Mouse (Mus musculus) heart, adult 11 months (tissue): Measurements from ENCODE around the gene Nudt17.
"Not testable (repeated sequence)": the region's sequence is repeated elsewhere in the genome, so short reads cannot be mapped to it uniquely, and the experiment has no call there.

Source experiments
- DNase-seq: peaks from one replicate; pipeline ENCODE4 v3.0.0; 2022

Gene Nudt17

GRCm38 (mm10) chr3:96701003-96701402, 7.4 kb downstream of the Nudt17 start:
- DNase-seq = no peak

GRCm38 (mm10) chr3:96700376-96700775, 8.0 kb downstream of the Nudt17 start:
- no peak for DNase-seq

- DNase-seq = no peak
Observed at GRCm38 (mm10) chr3:96698993-96699690, 9.2 kb downstream of the Nudt17 start.

GRCm38 (mm10) chr3:96696766-96697732, 11.3 kb downstream of the Nudt17 start:
- peak; percentile 100 for DNase-seq

- DNase-seq = peak; percentile 99
Observed at GRCm38 (mm10) chr3:96696198-96696765, 12.1 kb downstream of the Nudt17 start, which contains the start of gene Pias3. Pias3 (plus strand) TSS chr3:96696384.

GRCm38 (mm10) chr3:96693579-96693978, 14.8 kb downstream of the Nudt17 start:
- DNase-seq = no peak

- DNase-seq = peak; percentile 91
Observed at GRCm38 (mm10) chr3:96692506-96692905, 15.9 kb downstream of the Nudt17 start.

- no peak for DNase-seq
Observed at GRCm38 (mm10) chr3:96690298-96690697, 18.1 kb downstream of the Nudt17 start.

- no peak for DNase-seq
Observed at GRCm38 (mm10) chr3:96688854-96689253, 19.5 kb downstream of the Nudt17 start.

GRCm38 (mm10) chr3:96686057-96686456, 22.3 kb downstream of the Nudt17 start:
- not testable (repeated sequence) for DNase-seq

- no peak for DNase-seq
Observed at GRCm38 (mm10) chr3:96684822-96685156, 23.6 kb downstream of the Nudt17 start.

- DNase-seq = peak; percentile 93
Observed at GRCm38 (mm10) chr3:96684151-96684821, 24.1 kb downstream of the Nudt17 start.

- peak; percentile 81 for DNase-seq
Observed at GRCm38 (mm10) chr3:96683496-96683895, 24.9 kb downstream of the Nudt17 start.

GRCm38 (mm10) chr3:96680269-96680956, 27.9 kb downstream of the Nudt17 start:
- DNase-seq = peak; percentile 72

GRCm38 (mm10) chr3:96679159-96679674, 29.1 kb downstream of the Nudt17 start:
- peak; percentile 84 for DNase-seq

- DNase-seq = no peak
Observed at GRCm38 (mm10) chr3:96678456-96678855, 29.9 kb downstream of the Nudt17 start.

- DNase-seq = no peak
Observed at GRCm38 (mm10) chr3:96675690-96676089, 32.7 kb downstream of the Nudt17 start.

- DNase-seq = no peak
Observed at GRCm38 (mm10) chr3:96675171-96675570, 33.2 kb downstream of the Nudt17 start.

GRCm38 (mm10) chr3:96674442-96674841, 33.9 kb downstream of the Nudt17 start:
- no peak for DNase-seq

GRCm38 (mm10) chr3:96673514-96673913, 34.8 kb downstream of the Nudt17 start:
- DNase-seq = no peak

GRCm38 (mm10) chr3:96671519-96671918, 36.8 kb downstream of the Nudt17 start:
- DNase-seq = no peak
